Mouse (Mus musculus) monocyte, adult 5-6 weeks (primary cell): ENCODE results near the gene 1700069L16Rik. TPM values are rescaled to one million over a fixed set of nuclear protein-coding genes. Genes with fewer than 3 reads are reported as not detected.

Experiments
- ATAC-seq: fragments of 153-309, 156-312 bp; replicated peaks from 2 replicates; pipeline ENCODE4 v1.8.0; 2017; ENCODE audit warnings: mild to moderate bottlenecking; ENCODE audit not compliant: low TSS enrichment, insufficient number of reproducible peaks, severe bottlenecking, poor library complexity, low FRiP score
- total RNA-seq: library from RNA; stranded (forward); fragments of 200-1000, 200-491, 200-594 nt; gene quantifications from 3 replicates; pipeline ENCODE4 v1.2.3, GENCODE M21; 2017

1700069L16Rik gene
- total RNA-seq, 1 experiment from 2014 or later = not detected

GRCm38 (mm10) chr5:113735345-113736112 is 11.0 kb upstream of the 1700069L16Rik start, which contains the start of gene Ficd:
Ficd (plus strand) TSS chr5:113735803.
- ATAC-seq = peak; percentile 92

GRCm38 (mm10) chr5:113735023-113735344 is 10.4 kb upstream of the 1700069L16Rik start:
- no peak for ATAC-seq

GRCm38 (mm10) chr5:113734376-113734775 is 9.8 kb upstream of the 1700069L16Rik start:
- ATAC-seq = no peak

- ATAC-seq = no peak
Measured at GRCm38 (mm10) chr5:113732182-113732581, 7.6 kb upstream of the 1700069L16Rik start.

- ATAC-seq = no peak
Measured at GRCm38 (mm10) chr5:113731174-113731573, 6.6 kb upstream of the 1700069L16Rik start.

- ATAC-seq = no peak
Measured at GRCm38 (mm10) chr5:113730641-113731121, 6.1 kb upstream of the 1700069L16Rik start.

GRCm38 (mm10) chr5:113728691-113729090 is 4.1 kb upstream of the 1700069L16Rik start:
- no peak for ATAC-seq

- no peak for ATAC-seq
Measured at GRCm38 (mm10) chr5:113728011-113728410, 3.4 kb upstream of the 1700069L16Rik start.

GRCm38 (mm10) chr5:113727238-113727637 is 2.7 kb upstream of the 1700069L16Rik start:
- ATAC-seq = no peak

- no peak for ATAC-seq
Measured at GRCm38 (mm10) chr5:113726618-113727017, 2.0 kb upstream of the 1700069L16Rik start.

- no peak for ATAC-seq
Measured at GRCm38 (mm10) chr5:113725417-113725816, 845 bp upstream of the 1700069L16Rik start.

- no peak for ATAC-seq
Measured at GRCm38 (mm10) chr5:113723567-113724237, 870 bp downstream of the 1700069L16Rik start.

- no peak for ATAC-seq
Measured at GRCm38 (mm10) chr5:113722224-113723013, 2.2 kb downstream of the 1700069L16Rik start.

GRCm38 (mm10) chr5:113719221-113719661 is 5.3 kb downstream of the 1700069L16Rik start:
- ATAC-seq = no peak

GRCm38 (mm10) chr5:113716581-113717388 is 7.8 kb downstream of the 1700069L16Rik start:
- no peak for ATAC-seq

- ATAC-seq = no peak
Measured at GRCm38 (mm10) chr5:113712861-113713260, 11.7 kb downstream of the 1700069L16Rik start.

- no peak for ATAC-seq
Measured at GRCm38 (mm10) chr5:113703803-113704585, 20.6 kb downstream of the 1700069L16Rik start.
